Mouse (Mus musculus) embryo, embryonic 11.5 days (tissue): ENCODE measurements around the gene Ttll6.

ENCODE experiments used
- DNase-seq: peaks from one replicate; pipeline ENCODE4 v3.0.0-alpha.2; 2012; ENCODE audit warnings: low read depth, low spot score

Gene Ttll6

GRCm38 (mm10) chr11:96168125-96168524 lies 34.5 kb downstream of the Ttll6 start:
- no peak for DNase-seq

GRCm38 (mm10) chr11:96169016-96169415 lies 35.4 kb downstream of the Ttll6 start:
- DNase-seq = no peak

GRCm38 (mm10) chr11:96170711-96171379 lies 37.3 kb downstream of the Ttll6 start:
- DNase-seq = no peak

- DNase-seq = no peak
Observed at GRCm38 (mm10) chr11:96171601-96172000, 38.0 kb downstream of the Ttll6 start.

GRCm38 (mm10) chr11:96172511-96173287 lies 39.1 kb downstream of the Ttll6 start:
- DNase-seq = no peak

- no peak for DNase-seq
Observed at GRCm38 (mm10) chr11:96173288-96173840, 39.8 kb downstream of the Ttll6 start.

GRCm38 (mm10) chr11:96174881-96175280 lies 41.3 kb downstream of the Ttll6 start:
- no peak for DNase-seq

GRCm38 (mm10) chr11:96175511-96175910 lies 41.9 kb downstream of the Ttll6 start:
- no peak for DNase-seq

- DNase-seq = no peak
Observed at GRCm38 (mm10) chr11:96175951-96176530, 42.5 kb downstream of the Ttll6 start.

- DNase-seq = no peak
Observed at GRCm38 (mm10) chr11:96176841-96177240, 43.3 kb downstream of the Ttll6 start.

- DNase-seq = no peak
Observed at GRCm38 (mm10) chr11:96177546-96178174, 44.1 kb downstream of the Ttll6 start.

- DNase-seq = no peak
Observed at GRCm38 (mm10) chr11:96178356-96178755, 44.8 kb downstream of the Ttll6 start.

- DNase-seq = no peak
Observed at GRCm38 (mm10) chr11:96178911-96179503, 45.4 kb downstream of the Ttll6 start.

GRCm38 (mm10) chr11:96181061-96181460 lies 47.5 kb downstream of the Ttll6 start:
- no peak for DNase-seq

- DNase-seq = no peak
Observed at GRCm38 (mm10) chr11:96184233-96184632, 50.6 kb downstream of the Ttll6 start.

GRCm38 (mm10) chr11:96187321-96187720 lies 53.7 kb downstream of the Ttll6 start:
- DNase-seq = no peak

- no peak for DNase-seq
Observed at GRCm38 (mm10) chr11:96189810-96190522, 56.4 kb downstream of the Ttll6 start.

- DNase-seq = no peak
Observed at GRCm38 (mm10) chr11:96191132-96191531, 57.5 kb downstream of the Ttll6 start.

GRCm38 (mm10) chr11:96193521-96194400 lies 60.2 kb downstream of the Ttll6 start, which contains the start of gene Hoxb13:
TSS of gene Hoxb13 (plus strand) at chr11:96194316.
- peak; percentile 59 for DNase-seq

- no peak for DNase-seq
Observed at GRCm38 (mm10) chr11:96194401-96194710, 60.8 kb downstream of the Ttll6 start.
